Mouse (Mus musculus) megakaryocyte, embryonic 14.5 days (primary cell): ENCODE measurements at regions not wholly inside any gene's neighbourhood (a gene's known extent, or its start where the extent isn't known, plus 50 kb on each side); places are given as distances from the start of the nearest gene placed in this dataset.
"Not testable (repeated sequence)": the region's sequence is repeated elsewhere in the genome, so short reads cannot be mapped to it uniquely, and the experiment has no call there.

Experiments
- FLI1 ChIP-seq: IDR thresholded peaks from 2 replicates; pipeline ENCODE4 v1.6.1; 2012; ENCODE audit warnings: low read length, inconsistent platforms, mixed read lengths
- GATA1 ChIP-seq: IDR thresholded peaks from 3 replicates; pipeline ENCODE4 v1.6.1; 2012; ENCODE audit warnings: mixed read lengths, low read length, inconsistent platforms, borderline replicate concordance

- not testable (repeated sequence) for TF ChIP-seq GATA1, FLI1
These were observed 111.4 kb upstream of the Kctd3 start for GRCm38 (mm10) chr1:189119005-189119404.
